Mouse (Mus musculus) embryonic stem cell, embryonic (primary cell): ENCODE data around the gene Sstr4.

Experiments
- CTCF ChIA-PET, 4 experiments: fragments of 300-600 bp in 2 of 4; fragments of 350-600 bp in 2 of 4; sonication (Branson Sonifier 250); formaldehyde crosslinking; loops; one replicate each; lab custom pipeline; 2022; ENCODE audit warnings: inconsistent platforms in 2 of 4; lab: Charles Lee
- POLR2A ChIA-PET, 4 experiments: fragments of 300-600 bp in 2 of 4; fragments of 350-600 bp in 2 of 4; sonication (Branson Sonifier 250); formaldehyde crosslinking; loops; one replicate each; lab custom pipeline; 2022; ENCODE audit warnings: antibody characterized with exemption in 4 of 4, inconsistent platforms in 1 of 4; lab: Charles Lee

Gene Sstr4

GRCm38 (mm10) chr2:148409821-148410220 is 14.7 kb downstream of the Sstr4 start:
- ChIA-PET CTCF (interaction anchor here in 3 of 4 experiments (0.6 to 1.5 kb wide), 8 partner anchors 9 to 341 kb away, joined by 3 to 10 read pairs (median 4); partner anchors contain the start of gene Sstr4 (in 1 of the 3)), POLR2A (interaction anchor here in 2 of 4 experiments (0.6 to 3.5 kb wide), 6 partner anchors 9 to 437 kb away, joined by 3 to 17 read pairs (median 4); partner anchors contain the start of genes Nxt1 (in 1 of the 2) and Sstr4 (in 1 of the 2))

GRCm38 (mm10) chr2:148419151-148419550 is 24.0 kb downstream of the Sstr4 start:
- ChIA-PET CTCF (interaction anchor here in 1 of 4 experiments (0.6 kb wide), 1 partner anchor 10 kb away, joined by 5 read pairs; no protein-coding TSS in a partner anchor), POLR2A (interaction anchor here in 1 of 4 experiments (0.9 kb wide), 1 partner anchor 11 kb away, joined by 3 read pairs; the partner anchor contains the start of gene Thbd)

- CTCF ChIA-PET = no interaction called here
- POLR2A ChIA-PET = no interaction called here
These were observed 24.6 kb downstream of the Sstr4 start for GRCm38 (mm10) chr2:148419776-148420175.

- ChIA-PET POLR2A (no interaction called here), CTCF (no interaction called here)
These were observed 26.0 kb downstream of the Sstr4 start for GRCm38 (mm10) chr2:148421112-148421511.

GRCm38 (mm10) chr2:148421706-148422105 is 26.6 kb downstream of the Sstr4 start:
- CTCF ChIA-PET = interaction anchor here in 1 of 4 experiments (0.7 kb wide), 1 partner anchor 525 kb away, joined by 3 read pairs; no protein-coding TSS in a partner anchor

GRCm38 (mm10) chr2:148425709-148426382 is 30.7 kb downstream of the Sstr4 start:
- ChIA-PET CTCF (no interaction called here), POLR2A (no interaction called here)

More at GRCm38 (mm10) chr2:148421706-148422105, 26.6 kb downstream of the Sstr4 start:
- POLR2A ChIA-PET = interaction anchor here in 1 of 4 experiments (0.7 kb wide), 1 partner anchor 321 kb away, joined by 5 read pairs; no protein-coding TSS in a partner anchor

- CTCF ChIA-PET = no interaction called here
- POLR2A ChIA-PET = no interaction called here
These were observed 32.4 kb downstream of the Sstr4 start for GRCm38 (mm10) chr2:148427553-148427952.

- CTCF ChIA-PET = no interaction called here
- POLR2A ChIA-PET = no interaction called here
These were observed 33.4 kb downstream of the Sstr4 start for GRCm38 (mm10) chr2:148428523-148428922.

- CTCF ChIA-PET = interaction anchor here in 1 of 4 experiments (0.6 kb wide), 1 partner anchor 21 kb away, joined by 3 read pairs; no protein-coding TSS in a partner anchor
- POLR2A ChIA-PET = interaction anchor here in 1 of 4 experiments (0.7 kb wide), 1 partner anchor 241 kb away, joined by 7 read pairs; no protein-coding TSS in a partner anchor
These were observed 33.9 kb downstream of the Sstr4 start for GRCm38 (mm10) chr2:148429001-148429505.

GRCm38 (mm10) chr2:148430941-148431340 is 35.8 kb downstream of the Sstr4 start:
- ChIA-PET CTCF (no interaction called here), POLR2A (no interaction called here)

- ChIA-PET CTCF (no interaction called here), POLR2A (no interaction called here)
These were observed 37.2 kb downstream of the Sstr4 start for GRCm38 (mm10) chr2:148432346-148432745.

- CTCF ChIA-PET = no interaction called here
These were observed 41.1 kb downstream of the Sstr4 start for GRCm38 (mm10) chr2:148436285-148436684.

GRCm38 (mm10) chr2:148439691-148440276 is 44.6 kb downstream of the Sstr4 start:
- CTCF ChIA-PET = no interaction called here
- POLR2A ChIA-PET = interaction anchor here in 1 of 4 experiments (0.6 kb wide), 1 partner anchor 50 kb away, joined by 3 read pairs; no protein-coding TSS in a partner anchor

More at GRCm38 (mm10) chr2:148436285-148436684, 41.1 kb downstream of the Sstr4 start:
- POLR2A ChIA-PET = no interaction called here

- ChIA-PET POLR2A (no interaction called here), CTCF (no interaction called here)
These were observed 46.3 kb downstream of the Sstr4 start for GRCm38 (mm10) chr2:148441421-148441820.

GRCm38 (mm10) chr2:148442172-148442571 is 47.0 kb downstream of the Sstr4 start:
- POLR2A ChIA-PET = no interaction called here
- CTCF ChIA-PET = no interaction called here

GRCm38 (mm10) chr2:148442710-148443109 is 47.6 kb downstream of the Sstr4 start:
- ChIA-PET POLR2A (no interaction called here), CTCF (no interaction called here)

- CTCF ChIA-PET = no interaction called here
These were observed 48.3 kb downstream of the Sstr4 start, which contains the start of gene Cd93 for GRCm38 (mm10) chr2:148443249-148443958. Cd93 (minus strand) TSS chr2:148443563.

GRCm38 (mm10) chr2:148444472-148444871 is 49.3 kb downstream of the Sstr4 start:
- POLR2A ChIA-PET = interaction anchor here in 1 of 4 experiments (0.8 kb wide), 1 partner anchor 389 kb away, joined by 3 read pairs; no protein-coding TSS in a partner anchor

More at GRCm38 (mm10) chr2:148443249-148443958, 48.3 kb downstream of the Sstr4 start, which contains the start of gene Cd93:
- POLR2A ChIA-PET = no interaction called here

GRCm38 (mm10) chr2:148445616-148446015 is 50.5 kb downstream of the Sstr4 start:
- CTCF ChIA-PET = no interaction called here

More at GRCm38 (mm10) chr2:148444472-148444871, 49.3 kb downstream of the Sstr4 start:
- CTCF ChIA-PET = interaction anchor here in 1 of 4 experiments (0.6 kb wide), 1 partner anchor 307 kb away, joined by 4 read pairs; no protein-coding TSS in a partner anchor

More at GRCm38 (mm10) chr2:148445616-148446015, 50.5 kb downstream of the Sstr4 start:
- POLR2A ChIA-PET = no interaction called here
